Mouse (Mus musculus) lung, postnatal 36 days (tissue): ENCODE measurements around the gene B4galnt2.

Experiments used
- DNase-seq: peaks from one replicate; pipeline ENCODE4 v3.0.0; 2022; ENCODE audit warnings: mixed read lengths

B4galnt2 gene

DNA sequence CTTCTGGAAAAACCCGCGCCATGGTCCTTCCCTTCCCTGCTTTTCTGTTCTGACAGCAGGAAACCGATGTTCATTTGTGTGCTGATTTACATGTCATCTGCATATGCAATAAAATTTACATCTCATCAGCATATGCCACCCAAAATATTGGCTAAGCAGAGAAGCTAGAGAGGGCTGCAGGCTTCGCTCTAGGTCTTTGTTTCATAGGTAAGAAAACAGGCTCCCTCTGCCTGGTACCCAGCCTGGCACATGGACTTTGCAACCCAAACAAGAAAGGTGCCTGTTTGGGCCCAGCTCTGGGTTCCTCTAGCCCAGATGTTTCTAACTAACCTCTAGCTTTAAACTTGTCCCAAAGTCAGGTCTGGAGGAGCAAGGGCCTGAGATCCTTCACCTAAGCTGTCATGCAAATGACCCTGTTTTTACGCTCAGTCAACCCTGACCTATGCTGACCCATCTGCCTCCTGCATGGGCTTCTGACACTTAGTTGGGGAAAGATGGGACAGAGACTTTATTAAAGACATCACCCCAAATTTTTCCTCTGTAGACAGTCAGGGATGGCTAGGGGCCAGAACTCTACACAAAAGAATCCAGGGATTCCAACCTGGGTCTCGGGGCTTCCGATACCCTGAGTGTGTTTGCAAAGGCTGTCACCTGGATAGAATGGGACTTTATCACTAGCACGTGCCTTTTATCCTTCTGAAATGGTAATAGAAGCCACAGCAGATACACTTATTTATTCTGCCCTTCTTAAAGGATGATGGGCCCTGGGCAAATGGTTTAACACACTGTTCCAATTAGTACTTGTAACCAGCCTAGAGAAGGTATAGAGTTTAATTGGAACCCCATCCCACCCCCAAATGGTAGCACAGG, 75.5 kb downstream of the B4galnt2 start:
- DNase-seq = no peak

DNA sequence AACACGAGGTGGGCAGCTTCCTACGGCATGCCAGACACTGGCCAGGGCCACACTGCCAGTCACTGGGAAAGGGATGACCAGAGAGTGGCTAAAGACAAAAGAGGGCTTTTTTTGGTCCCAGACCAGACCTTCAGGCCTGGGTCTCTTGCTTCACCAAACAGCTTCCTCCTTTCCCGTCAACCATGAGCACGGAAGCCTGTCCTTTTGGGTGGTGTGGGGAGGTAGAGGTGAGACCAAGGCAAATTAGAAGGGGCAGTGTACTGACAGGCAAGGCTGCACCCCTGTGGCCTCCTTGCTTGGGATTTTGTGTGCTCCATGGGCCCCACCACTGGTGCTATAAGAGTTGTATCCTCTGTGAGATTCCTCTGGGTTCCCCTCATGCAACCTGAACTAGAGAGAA, 76.1 kb downstream of the B4galnt2 start:
- no peak for DNase-seq

DNA sequence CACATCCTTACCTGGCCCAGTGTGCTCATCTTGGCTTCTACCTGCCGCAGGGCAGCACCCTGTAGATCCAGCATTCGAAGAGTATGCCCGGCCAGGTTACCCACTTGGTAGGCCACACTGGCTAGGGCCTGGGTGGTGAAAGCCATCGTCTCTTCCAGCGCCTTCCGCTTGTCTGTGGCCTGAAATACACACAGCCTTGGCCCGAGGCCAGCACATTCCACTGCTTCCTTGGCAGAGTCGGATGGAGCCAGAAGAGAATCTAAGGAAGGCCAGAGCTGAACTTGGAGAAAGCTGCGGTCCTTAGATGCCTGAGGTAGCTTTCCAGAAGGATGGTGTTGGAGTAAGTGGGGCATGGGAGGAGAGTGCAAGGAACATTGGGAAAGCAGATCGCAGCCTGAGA, 77.6 kb downstream of the B4galnt2 start, which contains the start of gene Gngt2:
Gene Gngt2, plus strand, starts transcription at position 158 of the 400 bp plus-strand sequence.
- DNase-seq = peak; percentile 97

DNA sequence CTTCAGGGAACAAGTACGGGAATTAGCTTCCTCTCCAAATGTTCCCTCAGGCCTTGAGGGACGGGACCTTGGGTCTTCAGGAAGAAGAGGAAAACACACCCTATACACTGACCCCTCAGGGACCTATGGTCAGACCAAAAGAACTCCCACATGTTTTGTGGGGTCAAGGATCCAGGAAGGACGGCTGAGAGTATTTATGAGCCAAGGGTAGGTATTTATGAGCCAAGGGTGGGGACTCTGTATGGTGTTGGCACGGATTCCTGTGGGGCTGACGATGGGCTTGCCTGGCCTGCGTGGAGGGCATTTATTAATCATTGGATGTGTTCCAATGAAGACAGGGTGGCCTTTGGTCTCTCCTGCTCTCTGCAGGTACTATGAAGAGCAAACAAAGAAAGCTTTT, 78.3 kb downstream of the B4galnt2 start:
- peak; percentile 56 for DNase-seq

DNA sequence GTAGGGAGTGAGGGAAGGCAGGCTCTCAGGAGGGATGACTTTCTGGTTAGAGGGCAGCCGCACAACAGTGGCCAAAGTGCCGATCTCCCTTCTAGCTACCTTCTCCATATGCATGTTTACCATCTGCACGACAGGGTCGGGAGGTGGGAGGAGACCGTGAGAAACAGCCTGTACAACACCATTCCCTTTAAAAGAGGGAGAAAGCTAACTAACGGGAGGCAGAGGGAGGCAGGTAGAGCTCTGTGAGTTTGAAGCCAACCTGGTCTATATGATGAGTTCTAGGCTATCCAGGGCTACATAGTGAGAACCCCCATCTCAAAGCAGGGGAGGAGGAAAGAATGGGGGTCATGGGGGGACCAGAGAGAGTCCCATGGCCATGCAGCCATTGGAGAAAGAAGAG, 78.9 kb downstream of the B4galnt2 start:
- no peak for DNase-seq

DNA sequence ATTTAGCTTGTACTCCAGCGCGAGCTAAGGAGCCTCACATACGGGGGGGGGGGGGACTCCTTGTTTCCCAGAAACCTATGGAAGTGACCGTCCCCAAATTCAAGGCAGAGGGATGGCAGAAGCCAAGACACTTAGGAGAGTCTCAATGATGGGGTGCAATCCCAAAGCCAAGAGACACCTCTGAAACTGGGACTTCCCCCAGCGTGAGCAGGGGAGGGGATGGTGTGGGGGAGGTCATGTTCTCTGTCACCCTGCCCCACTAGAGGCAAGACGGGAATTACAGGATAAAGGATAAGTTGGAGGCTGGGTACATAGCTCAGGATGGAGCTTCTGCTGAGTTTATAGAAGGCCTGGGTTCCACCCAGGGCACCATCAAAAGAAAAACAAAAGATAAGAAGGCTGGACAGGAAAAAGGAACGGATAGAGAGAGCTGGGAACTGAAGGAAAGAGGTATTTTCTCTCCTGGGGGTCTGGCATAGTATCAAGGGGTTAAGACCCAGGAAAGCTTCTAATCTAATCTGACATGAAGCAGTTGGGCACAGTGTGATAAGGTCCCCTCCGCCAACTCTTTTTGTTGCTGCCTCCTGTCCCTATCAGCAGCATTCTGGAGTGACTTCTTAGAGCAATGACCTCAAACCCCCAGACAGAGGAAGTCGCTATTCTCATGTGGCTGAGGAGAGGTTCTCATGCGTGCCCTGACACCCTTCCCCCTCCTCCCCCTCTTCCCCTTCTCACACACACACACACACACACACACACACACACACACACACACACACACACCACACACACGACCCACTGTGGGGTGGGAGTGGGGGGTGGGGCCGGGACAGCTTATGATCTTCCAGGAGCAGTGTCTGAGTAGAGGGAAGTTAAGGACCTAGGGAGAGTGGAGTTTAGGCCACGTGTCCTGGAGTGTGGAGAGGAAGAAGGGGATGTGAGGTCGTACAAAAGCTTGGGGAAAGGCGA, 79.7 kb downstream of the B4galnt2 start:
- peak; percentile 72 for DNase-seq

DNA sequence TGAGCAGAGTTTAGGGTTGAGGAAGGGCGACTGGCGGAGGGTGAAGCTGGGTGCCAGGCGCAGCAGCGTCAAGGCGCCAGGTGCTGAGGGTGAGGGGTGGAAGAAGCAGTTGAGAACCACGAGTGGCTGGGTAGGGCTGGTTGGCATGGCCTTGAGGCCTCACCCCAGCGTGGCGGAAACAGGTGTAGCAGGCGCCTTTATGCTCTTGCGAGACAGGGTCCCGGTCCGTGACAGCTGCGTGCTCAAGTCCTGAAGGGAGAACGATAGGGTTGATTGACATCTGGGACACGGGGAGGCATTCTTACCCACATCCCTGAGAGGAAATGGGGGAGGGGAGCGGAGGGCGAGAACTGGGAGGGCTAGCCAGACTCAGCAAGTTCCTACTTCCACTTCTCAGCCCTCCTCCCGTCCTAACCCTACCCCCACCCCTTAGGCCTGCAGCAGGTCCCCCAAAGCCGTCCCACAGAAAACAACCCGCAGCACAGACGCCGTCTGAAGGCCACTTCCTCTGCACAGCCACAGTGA, 80.5 kb downstream of the B4galnt2 start:
- DNase-seq = peak; percentile 75

DNA sequence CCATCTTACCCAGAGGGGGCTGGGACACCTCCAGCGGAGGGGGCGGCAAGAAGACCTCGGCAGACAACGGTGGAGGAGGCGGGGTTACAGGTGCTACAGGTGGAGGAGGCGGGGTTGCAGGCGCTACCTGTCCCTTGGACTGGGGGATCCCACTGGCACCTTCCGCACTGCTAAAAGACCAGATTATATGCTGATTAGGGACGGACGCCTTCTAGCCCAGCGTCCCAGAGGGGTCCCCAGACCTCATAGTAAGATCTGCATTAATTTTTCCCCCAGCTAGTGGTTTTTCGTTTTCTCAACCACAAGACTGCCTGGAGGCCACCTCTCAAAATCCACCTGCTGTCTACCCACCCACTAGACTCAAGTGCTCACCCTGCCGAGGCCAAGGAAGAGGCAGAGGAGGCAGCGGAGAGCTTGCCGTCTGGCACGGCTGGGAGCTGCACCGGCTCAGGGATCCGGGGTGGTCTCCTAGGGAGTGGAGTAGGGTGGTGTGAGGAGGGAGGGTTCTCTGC, 81.0 kb downstream of the B4galnt2 start:
- DNase-seq = no peak

DNA sequence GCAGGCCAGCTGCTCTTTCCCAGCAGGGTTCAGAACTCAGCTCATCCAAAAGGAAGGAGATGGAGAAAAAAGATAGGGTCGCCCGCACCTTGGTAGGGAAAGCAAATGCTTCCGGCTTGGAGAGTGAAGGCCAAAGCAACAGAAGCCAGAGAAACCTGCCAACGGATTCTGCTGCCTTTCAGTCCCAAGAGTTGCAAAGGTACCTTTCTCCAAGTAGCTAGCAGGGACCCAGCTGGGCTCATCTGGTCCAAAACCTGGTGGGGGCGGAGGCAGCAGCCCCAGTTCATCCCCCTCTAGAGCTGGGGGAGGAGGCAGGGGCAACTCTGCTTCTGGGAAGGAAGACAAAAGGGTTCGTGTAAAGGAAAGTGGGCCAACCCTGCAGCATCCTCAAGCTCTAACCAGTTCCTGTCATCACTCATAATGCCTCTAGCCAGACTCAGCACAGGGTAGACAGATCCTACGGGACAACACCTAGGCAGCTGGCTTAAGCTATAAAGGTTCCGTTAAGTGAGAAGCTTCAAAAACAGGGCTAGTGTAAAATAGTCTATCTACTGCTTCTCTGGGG, 81.6 kb downstream of the B4galnt2 start:
- DNase-seq = no peak

DNA sequence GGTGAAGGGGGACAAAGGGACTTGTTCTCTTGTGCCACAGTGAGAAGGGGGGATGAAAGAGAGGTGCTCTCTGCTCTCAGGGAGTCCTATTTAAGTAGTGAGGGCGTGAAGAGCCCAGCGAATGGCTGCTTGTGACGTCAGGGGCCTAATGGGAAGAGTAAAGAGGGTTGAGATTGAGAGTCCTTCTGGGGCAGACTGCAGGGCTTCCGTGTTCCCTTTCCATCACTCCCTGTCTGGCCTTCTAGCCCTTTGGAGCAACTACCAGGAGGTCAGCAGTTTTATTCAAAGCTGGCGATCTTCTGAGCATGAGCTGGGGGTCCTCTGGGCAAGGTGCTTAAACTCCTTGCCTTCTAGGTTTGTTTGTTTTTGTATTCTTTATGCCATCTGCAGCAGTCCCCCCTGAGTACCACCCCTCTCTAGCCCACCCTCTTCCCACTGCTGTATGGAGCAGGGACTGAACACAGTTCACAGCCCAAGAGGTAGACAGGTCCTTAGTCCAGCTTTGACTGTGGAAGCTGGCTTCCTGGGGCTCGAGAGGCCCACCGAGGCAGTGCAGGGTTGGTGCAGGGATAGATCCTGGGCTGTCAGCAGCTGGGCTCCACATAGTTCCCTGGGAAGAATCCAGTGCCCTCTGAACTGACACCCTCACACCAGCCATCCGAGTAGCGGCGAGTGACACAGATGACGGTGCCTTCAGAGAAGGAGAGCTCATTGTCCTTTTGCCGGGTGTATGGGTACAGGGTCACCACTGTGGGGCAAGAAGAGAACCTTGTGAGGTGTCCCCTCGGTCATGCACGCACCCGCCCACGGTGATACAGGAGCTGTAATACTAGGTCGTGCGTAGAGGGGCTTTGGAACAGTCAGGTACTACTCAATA, 82.3 kb downstream of the B4galnt2 start:
- DNase-seq = no peak

DNA sequence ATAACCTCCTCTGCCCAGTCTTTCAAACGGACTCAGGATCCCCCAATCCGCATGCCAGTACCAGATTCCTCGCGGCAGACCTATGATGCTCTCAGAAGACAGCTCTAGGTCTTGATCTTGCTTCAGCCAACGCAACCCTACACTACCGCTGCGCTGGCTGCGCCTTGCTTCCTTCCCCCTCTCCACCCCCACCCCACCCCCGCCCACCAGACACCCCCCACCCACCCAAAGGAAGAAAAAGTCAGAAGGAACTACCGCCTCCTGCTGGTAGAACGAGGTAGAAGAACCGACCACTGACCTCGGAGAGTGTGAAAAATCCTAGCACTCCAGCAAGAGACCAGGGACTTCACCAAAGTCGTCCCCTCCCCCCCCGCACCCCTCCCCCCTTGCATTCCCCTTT, 83.0 kb downstream of the B4galnt2 start:
- DNase-seq = no peak

DNA sequence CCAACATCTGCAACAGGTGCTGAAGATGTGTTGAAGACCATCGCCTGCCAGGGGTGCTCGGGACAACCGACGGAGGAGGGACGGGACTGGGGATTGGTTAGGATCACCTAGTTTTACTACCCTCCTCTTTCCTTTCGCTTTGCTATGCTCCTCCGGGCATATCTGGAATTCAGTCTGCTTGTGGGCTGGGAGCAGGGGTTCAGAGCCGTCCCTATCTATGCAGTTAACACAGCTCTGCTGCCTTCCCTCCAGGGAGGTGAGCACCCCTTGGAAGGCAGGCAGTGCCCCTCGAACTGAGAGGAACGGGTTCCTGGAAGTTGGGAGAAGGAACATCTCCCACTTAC, 83.4 kb downstream of the B4galnt2 start:
- no peak for DNase-seq

DNA sequence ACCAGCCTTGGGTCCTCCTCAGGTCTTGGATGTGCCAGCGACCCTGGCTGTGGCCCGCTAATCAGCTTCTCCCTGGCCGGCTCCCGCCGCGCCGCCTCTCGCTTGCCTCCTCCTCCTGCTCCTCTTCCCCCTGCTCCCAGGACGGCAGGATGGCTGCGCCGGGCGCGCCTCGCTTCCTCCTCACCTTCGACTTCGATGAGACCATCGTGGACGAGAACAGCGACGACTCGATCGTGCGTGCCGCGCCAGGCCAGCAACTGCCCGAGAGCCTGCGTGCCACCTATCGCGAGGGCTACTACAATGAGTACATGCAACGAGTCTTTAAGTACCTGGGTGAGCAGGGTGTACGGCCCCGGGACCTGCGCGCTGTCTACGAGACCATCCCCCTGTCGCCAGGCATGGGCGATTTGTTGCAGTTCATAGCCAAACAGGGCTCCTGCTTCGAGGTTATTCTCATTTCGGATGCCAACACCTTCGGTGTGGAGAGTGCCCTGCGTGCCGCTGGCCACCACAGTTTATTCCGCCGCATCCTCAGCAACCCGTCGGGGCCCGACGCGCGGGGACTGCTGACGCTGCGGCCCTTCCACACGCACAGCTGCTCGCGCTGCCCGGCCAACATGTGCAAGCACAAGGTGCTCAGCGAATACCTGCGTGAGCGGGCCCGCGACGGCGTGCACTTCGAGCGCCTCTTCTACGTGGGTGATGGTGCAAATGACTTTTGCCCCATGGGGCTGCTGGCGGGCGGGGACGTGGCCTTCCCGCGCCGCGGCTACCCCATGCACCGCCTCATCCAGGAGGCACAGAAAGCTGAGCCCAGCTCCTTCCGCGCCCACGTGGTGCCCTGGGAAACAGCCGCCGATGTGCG, 84.0 kb downstream of the B4galnt2 start:
- DNase-seq = no peak

DNA sequence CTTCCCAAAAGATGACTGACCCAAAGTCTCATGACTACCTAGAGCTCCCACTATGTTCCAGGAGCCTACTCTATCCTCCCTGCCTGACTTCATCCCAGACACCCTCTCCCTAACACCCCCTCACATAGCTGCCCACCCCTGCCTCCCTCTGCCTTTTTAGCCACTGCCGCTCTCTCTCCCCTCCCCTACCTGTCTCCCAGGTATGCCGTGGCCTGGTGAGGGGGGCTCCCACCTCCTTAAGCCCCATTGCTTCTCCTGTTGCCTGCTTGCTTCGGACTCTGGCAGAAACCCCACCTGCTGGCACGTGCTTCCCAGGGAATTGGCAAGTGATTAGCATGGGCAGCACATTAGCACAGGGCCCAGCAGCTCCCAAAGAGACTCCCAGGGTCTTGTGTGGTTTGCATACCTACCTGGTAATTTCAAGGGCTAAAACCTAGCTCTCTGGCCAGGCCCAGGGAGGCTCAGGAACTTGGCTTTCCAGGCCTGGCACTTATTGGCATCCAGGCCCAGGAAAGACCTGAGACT, 85.1 kb downstream of the B4galnt2 start:
- DNase-seq = no peak

DNA sequence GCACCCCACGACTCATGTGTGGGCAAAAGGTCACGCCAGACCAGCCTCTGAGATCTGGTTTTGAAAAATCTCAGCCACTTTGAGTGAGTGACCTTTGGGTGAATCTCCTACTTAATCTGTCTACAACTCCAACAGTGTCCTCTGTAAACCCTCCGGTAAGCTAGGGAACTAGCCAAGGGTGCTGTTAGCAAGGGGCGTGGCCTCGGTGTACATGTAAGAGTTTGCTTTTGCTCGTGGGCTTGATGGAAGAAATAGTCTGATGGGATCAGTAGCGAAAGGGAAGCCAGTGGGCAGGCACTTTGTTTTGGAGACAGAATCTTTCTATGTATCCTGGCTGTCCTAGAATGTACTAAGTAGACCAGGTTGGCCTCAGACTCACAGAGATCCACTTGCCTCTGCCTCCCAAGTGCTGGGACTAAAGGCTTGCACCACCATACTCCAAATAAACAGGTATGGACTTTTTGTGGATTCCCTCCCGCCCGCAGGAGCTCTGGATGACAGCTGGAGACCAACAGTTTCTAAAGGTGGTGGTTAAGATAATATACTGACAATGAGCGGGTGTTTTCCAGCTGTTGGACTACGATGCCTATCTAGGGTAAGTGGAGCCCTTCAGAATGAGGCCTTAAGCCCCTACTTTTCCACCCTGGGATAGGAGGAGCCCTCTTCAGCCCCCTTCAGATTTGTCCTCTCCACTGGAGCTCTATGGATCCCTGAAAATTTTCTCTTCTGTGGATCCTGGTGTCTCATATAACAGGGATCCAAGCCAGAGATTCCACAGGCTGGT, 86.3 kb downstream of the B4galnt2 start:
- no peak for DNase-seq

DNA sequence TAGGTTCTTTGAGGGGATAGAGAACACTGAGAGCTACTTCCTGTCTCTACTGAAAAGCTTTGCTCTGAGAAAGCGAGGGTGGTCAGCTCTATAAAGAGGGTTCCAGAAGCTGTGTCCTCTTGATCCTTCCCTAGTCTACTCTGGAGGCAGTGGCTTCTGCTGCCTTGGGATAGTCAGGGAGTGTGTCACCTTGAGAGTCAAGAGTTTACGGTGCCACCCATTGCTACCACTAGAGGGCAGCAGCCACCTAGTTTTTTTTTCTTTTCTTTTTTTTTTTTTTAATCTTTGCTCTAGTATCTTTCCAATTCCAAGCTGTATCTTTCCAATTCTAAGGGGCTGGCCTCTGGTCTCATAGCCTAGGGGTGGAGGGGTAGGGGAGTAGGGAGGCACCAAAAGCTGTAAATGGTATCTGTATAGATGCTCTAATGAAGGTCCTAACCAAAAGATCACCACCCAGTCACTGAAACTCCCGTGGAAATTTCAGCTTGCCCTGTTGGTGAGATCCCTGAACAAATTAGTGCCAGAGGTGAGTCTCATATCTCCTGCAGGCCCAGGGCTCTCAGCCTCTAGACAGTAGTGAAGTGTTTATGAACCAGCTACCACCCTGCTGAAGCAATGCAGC, 87.1 kb downstream of the B4galnt2 start:
- DNase-seq = peak; percentile 84

DNA sequence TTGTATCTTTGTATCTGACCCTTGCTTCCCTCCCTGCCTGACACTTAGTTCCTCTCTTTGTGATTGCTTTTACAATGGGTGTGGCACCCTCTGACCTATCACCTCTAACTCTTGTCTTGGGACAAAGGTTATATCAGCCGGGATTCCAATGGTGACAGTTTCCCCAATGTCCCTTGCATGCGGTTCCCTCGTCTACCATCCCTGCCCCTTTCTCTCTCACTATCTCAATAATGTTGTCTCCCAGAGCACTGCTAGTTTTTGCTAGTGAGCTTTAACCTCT, 87.6 kb downstream of the B4galnt2 start:
- no peak for DNase-seq

DNA sequence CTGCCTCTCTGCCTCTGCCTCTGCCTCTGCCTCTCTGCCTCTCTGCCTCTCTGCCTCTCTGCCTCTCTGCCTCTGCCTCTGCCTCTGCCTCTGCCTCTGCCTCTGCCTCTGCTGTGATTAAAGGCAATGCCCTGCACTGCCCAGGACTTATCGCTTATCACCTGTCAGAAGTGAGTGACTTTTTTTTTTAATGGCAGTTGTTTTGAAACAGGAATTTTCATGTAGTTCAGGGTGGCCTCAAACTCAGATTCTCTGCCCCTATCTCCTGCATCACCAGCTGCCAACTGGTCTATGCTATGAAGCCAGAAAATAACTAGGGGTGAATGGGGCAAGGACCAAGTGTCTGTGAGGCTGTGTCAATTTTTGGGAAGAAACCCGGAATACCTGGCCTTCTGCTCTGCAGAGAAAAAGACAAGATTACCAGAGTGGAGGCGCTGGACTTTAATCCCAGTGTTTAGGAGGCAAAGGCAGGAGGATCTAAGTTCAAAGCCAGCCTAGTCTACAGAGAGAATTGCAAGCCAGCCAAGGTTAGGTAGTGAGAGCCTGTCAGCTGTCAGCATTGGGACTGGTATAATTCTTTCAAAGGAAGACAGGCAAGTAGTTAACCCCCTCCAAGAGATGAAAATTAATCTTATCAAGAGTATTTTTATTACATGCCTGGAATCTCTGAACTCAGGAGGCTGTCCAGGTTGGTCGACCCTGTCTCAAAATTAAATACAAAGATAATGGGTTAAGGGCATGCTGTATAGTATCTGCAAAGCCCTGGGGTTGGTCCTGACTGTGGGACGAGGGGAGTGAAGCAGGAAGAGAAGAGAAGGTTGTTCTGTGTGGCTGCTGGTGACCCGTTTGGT, 88.1 kb downstream of the B4galnt2 start:
- DNase-seq = no peak

DNA sequence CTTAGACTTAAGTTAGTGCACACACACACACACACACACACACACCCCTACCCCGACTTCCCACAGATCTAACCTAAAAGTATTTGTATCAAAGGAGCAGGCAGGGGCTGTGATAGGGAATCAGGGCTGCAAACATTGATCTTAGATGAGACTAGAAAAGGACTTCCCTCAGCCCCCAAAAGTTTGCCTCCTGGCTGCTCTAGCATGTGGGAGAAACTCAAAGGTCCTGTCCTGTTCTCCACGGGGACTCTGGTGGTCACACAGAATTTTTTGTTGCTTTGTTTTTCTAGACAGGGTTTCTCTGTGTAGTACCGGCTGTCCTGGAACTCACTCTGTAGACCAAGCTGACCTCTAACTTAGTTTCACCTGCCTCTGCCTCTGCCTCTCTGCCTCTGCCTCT, 89.1 kb downstream of the B4galnt2 start:
- no peak for DNase-seq
